Mouse (Mus musculus) left cerebral cortex, postnatal 36 days (tissue): ENCODE measurements at regions not wholly inside any gene's neighbourhood (a gene's known extent, or its start where the extent isn't known, plus 50 kb on each side); places are given as distances from the start of the nearest gene placed in this dataset.

Experiments
- DNase-seq, 2 experiments: peaks; one replicate each; pipeline ENCODE4 v3.0.0; 2021 to 2022; ENCODE audit warnings: low spot score in 2 of 2, mixed read lengths in 1 of 2
- intact Hi-C: fragments of 180-260 bp; cut with DNase I; formaldehyde crosslinking; loops from one replicate; pipeline ENCODE4 v1.15.1; 2025

DNA sequence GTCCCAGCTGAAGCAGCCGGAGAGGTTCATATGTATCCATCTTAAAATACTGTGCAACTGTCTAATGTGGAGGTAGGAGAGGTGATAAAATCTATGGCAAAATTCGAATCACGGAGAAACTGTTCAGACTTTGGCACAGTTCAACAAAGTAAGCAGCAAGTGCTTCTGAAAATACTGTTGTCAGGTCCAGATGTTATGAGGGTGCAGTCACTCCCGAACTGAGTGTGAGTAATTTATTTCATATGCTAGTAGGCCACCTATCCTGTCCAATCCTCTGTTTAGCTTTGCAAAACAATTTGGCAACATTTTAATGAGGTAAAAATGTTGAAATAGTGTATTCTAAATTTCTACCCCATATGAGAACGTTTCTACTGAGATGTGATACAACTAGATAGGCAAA lies 90.1 kb upstream of the Zfp770 start:
- intact Hi-C loops, result no loop called here
- DNase-seq, result no peak

GRCm38 (mm10) chr2:114275536-114275935 lies 74.3 kb upstream of the Zfp770 start:
- DNase-seq, result no peak
- intact Hi-C loops, result no loop called here

DNA sequence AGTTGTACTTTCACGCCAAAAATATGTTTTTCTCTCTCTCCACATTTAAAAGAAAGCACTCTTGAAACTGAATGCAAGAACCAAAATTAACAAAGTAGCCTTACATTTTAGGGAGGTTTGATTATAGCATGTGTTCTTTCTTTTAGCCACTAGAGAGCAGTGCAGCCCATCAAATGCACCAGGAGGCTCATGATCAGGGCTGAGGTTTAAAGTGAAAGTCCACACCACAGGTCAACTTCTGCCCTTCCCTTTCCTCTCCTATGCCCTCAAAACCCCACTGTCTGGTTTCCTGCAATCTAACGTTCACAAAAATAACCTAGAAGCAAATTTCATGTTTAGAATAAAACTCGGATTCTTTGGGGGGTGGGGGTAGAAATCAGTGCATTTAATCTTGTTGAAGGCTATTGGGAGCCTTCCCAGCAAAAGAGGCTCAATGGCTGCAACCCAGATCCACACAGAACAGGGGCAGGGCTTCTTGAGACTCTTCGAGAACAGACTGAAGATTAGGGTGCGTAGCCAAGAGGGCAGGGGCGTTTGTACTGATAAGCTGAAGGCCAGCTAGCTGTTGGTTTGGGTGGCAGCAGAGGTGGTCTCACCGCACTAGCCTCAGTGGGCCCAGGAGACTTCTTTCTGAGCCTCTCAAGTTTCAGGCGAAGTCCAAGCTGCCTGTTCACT lies 59.3 kb upstream of the Zfp770 start:
- DNase-seq, result peak in 1 of 2 experiments; percentile 40
- intact Hi-C loops, result loop anchor here (5.0 to 10.0 kb wide), 2 partner anchors 362 to 1844 kb away; no protein-coding TSS in a partner anchor

- DNase-seq, result no peak
These were observed 58.3 kb upstream of the Zfp770 start for GRCm38 (mm10) chr2:114259539-114259938.

More at GRCm38 (mm10) chr2:114259539-114259938, 58.3 kb upstream of the Zfp770 start:
- intact Hi-C loops, result no loop called here
